Mouse (Mus musculus) heart, embryonic 11.5 days (tissue): ENCODE data around the gene Zfp961. TPM values are rescaled to one million over a fixed set of nuclear protein-coding genes. Genes with fewer than 3 reads are reported as not detected.
"Not testable (repeated sequence)": the region's sequence is repeated elsewhere in the genome, so short reads cannot be mapped to it uniquely, and the experiment has no call there.

Source experiments
- ATAC-seq: fragments of 200-750 bp; cut with Nextera tagmentation; replicated peaks from 2 replicates; pipeline ENCODE4 v1.8.0; 2017; ENCODE audit warnings: moderate library complexity; ENCODE audit not compliant: insufficient number of reproducible peaks, low FRiP score, low TSS enrichment
- H3K27ac ChIP-seq: fragments of 300-500 bp; sonication (generic); 2 replicates; pipeline ENCODE4 v1.5.1; 2014; ENCODE audit warnings: mild to moderate bottlenecking, low read depth, low read length
- H3K27me3 ChIP-seq: fragments of 300-500 bp; sonication (generic); 2 replicates; pipeline ENCODE4 v1.6.1; 2014; ENCODE audit warnings: mild to moderate bottlenecking, low read length, mixed read lengths; ENCODE audit not compliant: control insufficient read depth, insufficient read depth
- H3K36me3 ChIP-seq: fragments of 300-500 bp; sonication (generic); 2 replicates; pipeline ENCODE4 v1.6.1; 2014; ENCODE audit warnings: mild to moderate bottlenecking, low read length, moderate library complexity, mixed read lengths; ENCODE audit not compliant: control insufficient read depth, insufficient read depth
- H3K4me1 ChIP-seq: fragments of 300-500 bp; sonication (generic); 2 replicates; pipeline ENCODE4 v1.6.1; 2014; ENCODE audit warnings: low read length; ENCODE audit not compliant: control insufficient read depth, insufficient read depth
- H3K4me2 ChIP-seq: fragments of 300-500 bp; sonication (generic); 2 replicates; pipeline ENCODE4 v1.6.1; 2014; ENCODE audit warnings: mild to moderate bottlenecking, moderate library complexity
- H3K4me3 ChIP-seq: fragments of 300-500 bp; sonication (generic); 2 replicates; pipeline ENCODE4 v1.5.1; 2014; ENCODE audit warnings: low read depth, low read length
- H3K9ac ChIP-seq: fragments of 300-500 bp; sonication (generic); 2 replicates; pipeline ENCODE4 v1.6.1; 2014; ENCODE audit warnings: mild to moderate bottlenecking, low read depth, low read length, moderate library complexity
- H3K9me3 ChIP-seq: fragments of 300-500 bp; sonication (generic); replicated peaks from 2 replicates; pipeline ENCODE4 v1.6.1; 2016; ENCODE audit warnings: low read length; ENCODE audit not compliant: control insufficient read depth
- WGBS: fragments of 180-500 bp; shearing (Covaris S2); extraction: QIAGEN DNeasy Blood & Tissue Kit; methylation state at CpG from one replicate; pipeline ENCODE4 v1.1.7; 2014; ENCODE audit not compliant: insufficient replicate concordance; 5-methylcytosine and 5-hydroxymethylcytosine counted together
- polyA plus RNA-seq: library from polyadenylated mRNA; unstranded; fragments of >200 nt; fragmentation: Nextera tagmentation; extraction: Ambion mirVana; gene quantifications from 2 replicates; pipeline ENCODE4 v1.2.1, GENCODE M21; 2014

Gene Zfp961
- polyA plus RNA-seq, 1 experiment from 2014 or later: 15.2 TPM

GRCm38 (mm10) chr8:71925791-71926190, 25.0 kb upstream of the Zfp961 start:
- no peak for ATAC-seq
- Histone ChIP-seq H3K9ac (no peak overlapping the region), H3K9me3 (no peaks in the 10 kb centered on the region), H3K4me1 (no peaks in the 10 kb centered on the region), H3K27me3 (no peaks in the 10 kb centered on the region), H3K4me3 (no peak overlapping the region), H3K27ac (no peak overlapping the region), H3K4me2 (no peak overlapping the region), H3K36me3 (peaks cover 20% of the 10 kb centered on the region)
- WGBS: 97% methylated on average over 5 of the region's 5 CpGs

GRCm38 (mm10) chr8:71926551-71926950, 24.3 kb upstream of the Zfp961 start:
- H3K27me3 ChIP-seq: no peaks in the 10 kb centered on the region
- H3K9ac ChIP-seq: no peak overlapping the region
- peaks cover 27% of the 10 kb centered on the region for H3K36me3 ChIP-seq
- H3K4me1 ChIP-seq: no peaks in the 10 kb centered on the region
- no peak overlapping the region for H3K4me2 ChIP-seq
- no peak for ATAC-seq
- H3K9me3 ChIP-seq: no peaks in the 10 kb centered on the region; the same call in 1 of the 2 replicates
- no peak overlapping the region for H3K27ac ChIP-seq
- WGBS: 89% methylated on average over 3 of the region's 3 CpGs
- H3K4me3 ChIP-seq: no peak overlapping the region

- Histone ChIP-seq H3K4me2 (no peak overlapping the region), H3K27me3 (no peaks in the 10 kb centered on the region), H3K4me3 (no peak overlapping the region), H3K27ac (no peak overlapping the region), H3K36me3 (peaks cover 29% of the 10 kb centered on the region), H3K9ac (no peak overlapping the region), H3K4me1 (no peaks in the 10 kb centered on the region), H3K9me3 (no peaks in the 10 kb centered on the region; the same call in 1 of the 2 replicates)
- ATAC-seq: no peak
Observed at GRCm38 (mm10) chr8:71927779-71928178, 23.1 kb upstream of the Zfp961 start.

- not testable (repeated sequence) for H3K9ac ChIP-seq, H3K27ac ChIP-seq, ATAC-seq, H3K4me2 ChIP-seq, H3K27me3 ChIP-seq, H3K4me1 ChIP-seq, H3K9me3 ChIP-seq, H3K4me3 ChIP-seq, H3K36me3 ChIP-seq
- WGBS: 75% methylated on average over 2 of the region's 2 CpGs
Observed at GRCm38 (mm10) chr8:71938037-71938436, 12.8 kb upstream of the Zfp961 start.

GRCm38 (mm10) chr8:71940293-71941208, 10.3 kb upstream of the Zfp961 start:
- 69% methylated on average over 2 of the region's 2 CpGs for WGBS
- H3K9me3 ChIP-seq: no peaks in the 10 kb centered on the region
- H3K27me3 ChIP-seq: no peaks in the 10 kb centered on the region

GRCm38 (mm10) chr8:71941776-71942175, 9.1 kb upstream of the Zfp961 start:
- no peaks in the 10 kb centered on the region for H3K4me1 ChIP-seq
- H3K27me3 ChIP-seq: no peaks in the 10 kb centered on the region
- H3K36me3 ChIP-seq: no peaks in the 10 kb centered on the region
- no peak overlapping the region for H3K9ac ChIP-seq
- no peak for ATAC-seq
- no peaks in the 10 kb centered on the region for H3K9me3 ChIP-seq
- no peak overlapping the region for H3K27ac ChIP-seq
- H3K4me3 ChIP-seq: no peak overlapping the region
- 76% methylated on average over 1 of the region's 1 CpGs for WGBS
- H3K4me2 ChIP-seq: no peak overlapping the region

More at GRCm38 (mm10) chr8:71940293-71941208, 10.3 kb upstream of the Zfp961 start:
- Histone ChIP-seq H3K36me3 (no peaks in the 10 kb centered on the region), H3K27ac (no peak overlapping the region), H3K4me1 (no peaks in the 10 kb centered on the region), H3K4me3 (no peak overlapping the region), H3K4me2 (no peak overlapping the region), H3K9ac (no peak overlapping the region)
- ATAC-seq: 0 out of 2 replicates have a peak, but pooled peaks have one; percentile 49

GRCm38 (mm10) chr8:71948624-71949023, 2.2 kb upstream of the Zfp961 start:
- Histone ChIP-seq H3K9me3 (no peaks in the 10 kb centered on the region), H3K9ac (no peak overlapping the region), H3K27ac (no peak overlapping the region), H3K27me3 (no peaks in the 10 kb centered on the region; the same call in 1 of the 2 replicates), H3K4me3 (no peak overlapping the region), H3K4me2 (no peak overlapping the region), H3K4me1 (0 out of 2 replicates have a peak, but pooled peaks cover 8% of the 10 kb centered on the region), H3K36me3 (no peaks in the 10 kb centered on the region)
- ATAC-seq: no peak
- 83% methylated on average over 5 of the region's 5 CpGs for WGBS

- Histone ChIP-seq H3K4me2 (peak overlapping the region; percentile 79), H3K9me3 (no peaks in the 10 kb centered on the region), H3K4me3 (peak overlapping the region; percentile 77), H3K4me1 (0 out of 2 replicates have a peak, but pooled peaks cover 8% of the 10 kb centered on the region), H3K27me3 (no peaks in the 10 kb centered on the region; the same call in 1 of the 2 replicates), H3K36me3 (no peaks in the 10 kb centered on the region; the same call in 1 of the 2 replicates), H3K9ac (peak overlapping the region; percentile 89), H3K27ac (peak overlapping the region; percentile 35; the same call in 1 of the 2 replicates)
- ATAC-seq: no peak
- 37% methylated on average over 13 of the region's 14 CpGs for WGBS
Observed at GRCm38 (mm10) chr8:71951436-71952161, 761 bp downstream of the Zfp961 start.
